Mouse (Mus musculus) cerebellum, adult 9-11 months (tissue): ENCODE data around the gene Frmd3.
"Not testable (repeated sequence)": the region's sequence is repeated elsewhere in the genome, so short reads cannot be mapped to it uniquely, and the experiment has no call there.

Source experiments
- DNase-seq: peaks from one replicate; pipeline ENCODE4 v3.0.0; 2022

Frmd3 gene

GRCm38 (mm10) chr4:74013211-74014047, at the start of gene Frmd3:
TSS of gene Frmd3 (plus strand) at chr4:74013442.
- peak; percentile 58 for DNase-seq

GRCm38 (mm10) chr4:73980454-73980853, 32.8 kb upstream of the Frmd3 start:
- DNase-seq = no peak

- no peak for DNase-seq
Observed at GRCm38 (mm10) chr4:74012277-74012676, 965 bp upstream of the Frmd3 start.

- DNase-seq = no peak
Observed at GRCm38 (mm10) chr4:74012700-74013099, 542 bp upstream of the Frmd3 start.

DNA sequence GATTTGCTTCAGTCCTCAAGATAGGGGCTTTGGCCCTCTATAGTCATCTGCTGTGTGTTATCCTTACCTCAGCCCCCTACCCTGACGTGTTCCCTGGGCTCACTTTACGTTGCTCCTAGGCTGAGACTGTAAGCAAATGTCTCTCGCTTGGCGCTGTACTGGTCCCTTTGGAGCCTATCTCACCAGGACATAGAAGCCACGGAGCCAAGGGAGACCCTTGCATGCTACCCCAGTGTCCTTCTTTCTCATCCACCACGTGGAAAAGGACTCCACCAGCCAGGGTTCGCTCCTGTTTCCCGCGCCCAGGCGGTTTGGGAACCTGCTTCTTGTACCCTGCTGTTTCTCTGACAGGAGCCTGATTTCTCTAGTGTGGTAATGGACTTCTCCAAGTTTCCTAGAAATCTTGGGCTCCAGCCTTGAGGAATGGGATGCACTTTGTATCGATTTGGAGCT, 832 bp downstream of the Frmd3 start:
- DNase-seq = no peak

GRCm38 (mm10) chr4:74020084-74020483, 6.8 kb downstream of the Frmd3 start:
- DNase-seq = no peak

GRCm38 (mm10) chr4:74043226-74043625, 30.0 kb downstream of the Frmd3 start:
- DNase-seq = no peak

GRCm38 (mm10) chr4:74051692-74052091, 38.5 kb downstream of the Frmd3 start:
- DNase-seq = no peak

DNA sequence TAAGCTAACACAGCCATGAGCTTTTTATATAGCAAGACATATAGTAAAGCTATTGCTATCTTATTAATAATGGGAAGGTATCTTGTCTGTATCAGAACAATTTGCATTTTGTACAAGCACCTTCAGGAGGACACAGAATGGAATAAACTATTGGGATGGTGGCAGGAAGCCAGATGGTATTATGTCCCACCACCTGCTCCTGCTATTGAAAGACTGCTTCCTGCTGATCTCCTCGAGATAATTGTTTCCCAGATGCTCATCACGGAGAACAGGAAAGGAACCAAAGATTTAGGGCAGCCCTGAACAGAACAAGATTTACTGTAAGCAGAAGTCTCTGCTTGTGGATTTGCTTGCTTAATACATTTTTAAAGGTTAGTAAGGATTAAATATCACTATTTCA, 63.5 kb downstream of the Frmd3 start:
- peak; percentile 41 for DNase-seq

DNA sequence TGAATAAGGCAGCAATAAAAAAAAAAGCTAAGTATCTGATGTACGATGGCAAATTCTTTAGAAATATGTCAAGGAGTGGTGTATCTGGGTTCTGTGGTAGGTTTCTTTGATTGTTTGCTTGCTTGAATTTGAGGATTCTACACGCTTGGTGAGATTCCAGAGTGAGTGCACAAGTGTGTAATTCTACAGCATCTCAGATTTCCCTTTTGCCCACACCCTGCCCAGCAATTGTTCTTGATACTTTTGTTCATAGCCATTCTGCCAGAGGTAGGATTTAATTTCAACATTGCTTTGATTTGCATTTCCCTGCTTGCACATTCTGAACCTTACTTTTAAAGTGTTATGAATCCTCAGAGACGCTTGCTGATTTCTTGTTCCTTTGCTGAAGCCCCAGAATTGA, 97.6 kb downstream of the Frmd3 start:
- no peak for DNase-seq

- DNase-seq = no peak
Observed at GRCm38 (mm10) chr4:74191528-74191927, 178.3 kb downstream of the Frmd3 start.

DNA sequence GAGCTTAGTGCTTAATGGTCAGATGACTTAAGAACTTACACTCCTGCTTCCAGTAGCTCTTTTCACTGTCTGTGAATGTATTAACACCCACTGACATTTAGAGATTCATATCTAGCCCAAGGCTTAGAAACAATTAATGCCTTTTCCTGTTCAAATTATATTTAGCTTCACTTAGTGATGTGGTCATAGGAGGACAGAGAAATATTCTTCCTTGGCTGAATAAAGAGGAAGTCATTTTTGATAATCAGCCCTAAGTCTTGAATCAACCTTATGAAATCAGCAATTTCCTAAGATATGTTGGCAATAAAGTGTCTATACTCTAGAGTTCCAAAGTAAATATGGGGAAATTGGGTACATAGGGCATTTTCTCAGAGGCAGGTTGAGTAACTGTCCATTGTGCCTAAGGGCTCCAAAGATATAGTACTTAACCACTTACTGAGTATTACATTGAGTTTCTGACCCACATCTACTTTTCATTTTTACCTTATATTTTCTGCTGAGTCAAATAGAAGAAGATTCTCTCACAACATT, 188.1 kb downstream of the Frmd3 start:
- DNase-seq = no peak

GRCm38 (mm10) chr4:74221780-74222179, 208.5 kb downstream of the Frmd3 start:
- not testable (repeated sequence) for DNase-seq

DNA sequence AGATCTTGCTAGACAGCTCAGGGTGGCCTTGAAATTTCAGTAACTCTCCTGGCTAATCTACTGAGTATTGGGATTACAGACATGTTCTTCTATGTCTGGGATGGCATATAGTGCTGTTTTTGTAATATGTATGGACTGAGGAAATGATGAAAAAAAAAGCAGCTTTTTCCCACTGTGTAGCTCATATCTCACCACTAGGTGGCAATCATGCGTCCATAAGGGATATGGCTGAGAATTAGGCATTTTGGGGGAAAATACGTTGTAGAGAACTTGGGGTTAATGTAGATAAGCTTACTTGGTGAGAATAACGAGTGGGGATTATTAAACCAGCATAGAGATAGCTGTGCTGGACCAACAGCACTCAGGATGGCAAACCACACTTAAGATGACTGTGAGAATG, 209.1 kb downstream of the Frmd3 start:
- no peak for DNase-seq

- no peak for DNase-seq
Observed at GRCm38 (mm10) chr4:74224210-74224609, 211.0 kb downstream of the Frmd3 start.

DNA sequence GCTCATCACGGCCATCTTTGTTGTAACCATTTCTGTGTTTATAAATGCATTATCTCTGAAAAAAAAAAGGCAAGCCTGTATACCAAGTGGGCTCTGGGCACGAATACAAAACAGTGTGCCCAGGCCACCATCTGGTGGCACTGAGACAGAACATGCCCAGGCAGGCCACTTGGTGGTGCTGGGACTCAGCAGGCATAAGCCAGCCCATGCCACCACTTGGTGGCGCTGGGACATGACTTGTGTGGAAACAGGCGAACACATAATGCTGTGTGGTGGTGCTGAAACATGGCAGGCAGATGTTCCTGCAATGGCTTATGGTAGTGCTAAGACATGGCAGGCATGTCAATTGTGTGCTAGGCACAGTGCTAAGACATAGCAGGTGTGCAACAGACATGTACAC, 217.8 kb downstream of the Frmd3 start:
- DNase-seq = no peak

DNA sequence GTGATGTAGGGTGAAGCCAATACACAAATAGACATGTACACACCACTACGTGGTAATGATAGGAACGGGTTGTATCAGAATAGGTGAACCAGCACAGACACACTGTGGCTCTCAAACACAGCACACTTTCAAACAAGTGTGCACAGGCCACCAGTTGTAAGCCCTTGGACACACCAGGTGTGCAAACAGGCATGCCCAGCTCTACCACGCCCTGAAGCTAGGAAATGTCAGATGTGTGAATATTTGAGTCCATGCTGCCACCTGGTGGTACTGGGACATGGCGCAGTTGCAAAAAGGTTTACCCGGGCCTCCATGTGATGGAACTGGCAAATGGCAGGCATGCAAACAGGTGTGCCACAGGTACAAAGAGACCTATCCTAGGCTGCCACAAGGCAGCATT, 218.2 kb downstream of the Frmd3 start:
- DNase-seq = peak; percentile 22

GRCm38 (mm10) chr4:74233534-74233933, 220.3 kb downstream of the Frmd3 start:
- peak; percentile 18 for DNase-seq

GRCm38 (mm10) chr4:74242176-74242575, 228.9 kb downstream of the Frmd3 start, which contains the start of gene Kdm4c:
TSS of gene Kdm4c (plus strand) at chr4:74242497.
- no peak for DNase-seq
